Mouse (Mus musculus): ENCODE data around the gene Ctsw. TPM values are rescaled to one million over a fixed set of nuclear protein-coding genes. Genes with fewer than 3 reads are reported as not detected.

Gene Ctsw
- polyA plus RNA-seq, 1 experiment from 2014 or later, result 4.8 TPM

DNA sequence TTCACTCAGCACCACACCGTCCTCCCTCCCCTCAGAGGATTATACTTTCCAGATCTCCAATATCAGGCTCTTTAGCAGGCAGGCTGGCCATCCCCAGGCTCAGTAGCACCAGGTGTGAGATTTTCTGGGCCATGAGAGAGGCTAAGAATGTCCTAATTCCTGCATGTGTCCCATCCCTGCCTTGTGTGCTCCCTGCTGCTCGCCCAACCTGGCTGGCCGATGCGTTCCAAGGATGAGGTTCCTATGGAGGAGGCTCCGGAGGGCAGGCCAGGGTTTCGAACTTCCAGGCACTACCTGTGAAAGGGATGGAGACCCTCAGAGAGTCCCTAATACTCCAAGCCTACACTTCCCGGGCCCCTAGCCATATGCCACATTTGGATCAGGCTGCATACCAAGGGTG, 17.5 kb upstream of the Ctsw start:
- no peak overlapping the region for H3K9ac ChIP-seq (replicated peaks)

DNA sequence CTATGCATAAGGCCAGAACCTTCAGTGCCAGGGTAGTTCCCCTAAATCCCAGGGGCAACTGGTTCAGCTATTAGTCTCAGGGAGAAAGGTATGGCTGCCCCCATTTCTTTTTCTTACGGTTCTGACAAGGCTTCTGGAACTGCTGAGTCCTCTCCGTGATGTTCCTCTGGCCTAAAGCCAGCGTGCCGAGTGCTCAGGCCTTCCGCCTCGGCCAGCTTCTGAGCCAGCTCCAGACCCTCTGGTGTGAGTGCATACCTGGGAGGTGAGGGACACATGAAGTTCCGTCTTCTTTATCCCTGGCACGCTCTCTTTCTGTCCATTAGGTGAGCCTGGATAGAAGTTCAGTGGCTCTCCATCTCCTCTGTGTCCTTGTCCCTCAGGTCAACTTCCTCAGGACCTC, 17.1 kb upstream of the Ctsw start:
- Histone ChIP-seq H3K36me3 (peaks cover 37% of the 10 kb centered on the region), H3K27ac (replicated peaks) (no peak overlapping the region)

More for the DNA sequence above, 17.5 kb upstream of the Ctsw start:
- ATAC-seq (replicated peaks), result no peak
- Histone ChIP-seq H3K36me3 (peaks cover 37% of the 10 kb centered on the region), H3K4me2 (replicated peaks) (no peak overlapping the region), H3K9me3 (no peaks in the 10 kb centered on the region), H3K4me1 (peaks cover 31% of the 10 kb centered on the region), H3K27ac (replicated peaks) (no peak overlapping the region), H3K4me3 (no peak overlapping the region), H3K27me3 (no peaks in the 10 kb centered on the region)
- WGBS, result 96% methylated on average over 7 of the region's 7 CpGs

DNA sequence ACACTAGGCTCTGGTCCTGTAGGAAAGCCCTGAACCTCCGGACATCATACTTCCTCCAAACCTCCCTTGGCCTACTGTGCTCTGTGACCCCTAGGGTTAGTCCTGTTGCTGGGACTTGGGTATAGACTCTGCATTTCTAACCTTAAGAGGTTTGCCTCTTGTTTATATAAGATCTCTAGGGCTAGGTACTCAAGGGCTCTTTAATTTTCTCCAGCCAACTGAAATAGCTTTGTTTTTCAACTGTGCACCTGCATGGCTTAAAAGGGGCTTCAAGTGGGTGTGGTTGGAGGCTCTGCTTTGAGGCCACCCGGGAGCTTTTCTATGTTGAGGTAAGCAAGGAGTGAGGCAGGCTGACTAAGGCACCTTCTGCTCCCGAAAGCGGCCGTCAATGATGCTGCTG, 16.2 kb upstream of the Ctsw start:
- no peak for ATAC-seq (replicated peaks)
- WGBS, result 95% methylated on average over 5 of the region's 5 CpGs
- H3K36me3 ChIP-seq, result peaks cover 37% of the 10 kb centered on the region

More for the DNA sequence above, 17.1 kb upstream of the Ctsw start:
- Histone ChIP-seq H3K4me2 (replicated peaks) (no peak overlapping the region), H3K4me3 (no peak overlapping the region), H3K9ac (replicated peaks) (no peak overlapping the region), H3K9me3 (no peaks in the 10 kb centered on the region), H3K27me3 (no peaks in the 10 kb centered on the region), H3K4me1 (peaks cover 31% of the 10 kb centered on the region)
- WGBS, result 91% methylated on average over 8 of the region's 8 CpGs
- ATAC-seq (replicated peaks), result no peak

DNA sequence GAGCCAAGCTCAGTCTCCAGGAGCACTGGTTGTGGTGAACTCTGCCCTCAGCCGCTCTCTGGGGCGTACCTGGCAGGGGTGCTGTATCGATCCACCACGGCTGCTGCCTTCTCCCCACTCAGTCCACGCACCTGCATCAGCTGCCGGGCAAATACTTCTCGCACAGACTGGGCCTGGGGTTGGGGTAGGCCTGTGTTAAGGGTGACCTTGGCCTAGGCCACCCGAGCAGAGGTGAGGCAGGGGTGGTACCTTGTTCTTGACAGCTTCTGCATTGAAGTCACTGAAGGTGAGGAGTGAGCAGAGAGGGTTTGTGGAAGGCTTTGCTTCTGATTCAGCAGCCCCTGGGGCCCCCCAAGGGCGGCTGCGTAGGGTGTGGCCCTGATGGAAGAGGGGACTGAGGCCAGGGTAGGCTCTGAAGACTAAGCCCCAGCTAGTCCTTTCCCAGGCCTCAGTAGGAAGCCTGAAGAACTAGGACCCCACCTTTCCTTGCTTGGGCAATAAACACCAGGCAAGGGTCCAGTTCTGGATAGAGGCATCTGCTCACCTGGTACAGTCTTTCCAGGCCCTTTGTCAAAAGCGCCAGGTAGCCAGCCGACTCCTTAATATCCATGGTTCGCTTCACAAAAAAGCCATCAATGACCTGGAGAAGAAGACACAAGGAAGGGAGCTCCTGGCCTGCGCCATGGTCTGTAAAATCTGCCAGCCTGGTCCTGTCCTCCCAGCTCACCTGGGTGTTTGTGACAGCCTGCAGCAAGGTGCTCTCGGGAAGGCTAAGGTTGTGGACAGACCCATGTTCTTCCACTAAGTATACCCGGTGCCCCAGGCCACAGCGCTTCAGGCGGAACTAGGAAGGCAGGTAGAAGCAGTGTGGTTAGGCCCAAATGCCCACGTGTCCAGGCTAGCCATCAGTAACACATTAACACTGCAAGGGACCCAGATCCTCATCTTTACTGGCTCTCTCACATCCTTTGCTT, 15.4 kb upstream of the Ctsw start:
- Histone ChIP-seq H3K9ac (replicated peaks) (no peak overlapping the region), H3K4me3 (no peak overlapping the region), H3K36me3 (peaks cover 37% of the 10 kb centered on the region), H3K4me2 (replicated peaks) (no peak overlapping the region), H3K27ac (replicated peaks) (no peak overlapping the region), H3K4me1 (peaks cover 17% of the 10 kb centered on the region), H3K9me3 (no peaks in the 10 kb centered on the region), H3K27me3 (no peaks in the 10 kb centered on the region)
- 95% methylated on average over 19 of the region's 19 CpGs for WGBS
- ATAC-seq (replicated peaks), result no peak

More for the DNA sequence above, 16.2 kb upstream of the Ctsw start:
- Histone ChIP-seq H3K27ac (replicated peaks) (no peak overlapping the region), H3K9me3 (no peaks in the 10 kb centered on the region), H3K27me3 (no peaks in the 10 kb centered on the region), H3K4me2 (replicated peaks) (no peak overlapping the region), H3K4me1 (peaks cover 25% of the 10 kb centered on the region), H3K9ac (replicated peaks) (no peak overlapping the region), H3K4me3 (no peak overlapping the region)

GRCm38 (mm10) chr19:5481398-5481797, 13.1 kb upstream of the Ctsw start:
- peaks cover 37% of the 10 kb centered on the region for H3K36me3 ChIP-seq
- 93% methylated on average over 10 of the region's 10 CpGs for WGBS

DNA sequence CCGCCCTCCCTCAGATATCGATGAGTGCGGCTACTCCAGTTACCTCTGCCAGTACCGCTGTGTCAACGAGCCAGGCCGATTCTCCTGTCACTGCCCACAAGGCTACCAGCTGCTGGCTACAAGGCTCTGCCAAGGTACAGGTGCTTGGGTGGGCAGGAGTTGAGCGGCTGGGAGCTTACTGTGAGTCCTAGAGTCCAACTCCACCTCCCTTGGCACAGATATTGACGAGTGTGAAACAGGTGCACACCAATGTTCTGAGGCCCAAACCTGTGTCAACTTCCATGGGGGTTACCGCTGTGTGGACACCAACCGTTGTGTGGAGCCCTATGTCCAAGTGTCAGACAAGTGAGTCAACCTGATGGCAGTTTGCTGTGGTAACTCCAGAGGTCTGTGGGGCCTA, 11.7 kb upstream of the Ctsw start:
- H3K36me3 ChIP-seq, result peaks cover 32% of the 10 kb centered on the region
- H3K9me3 ChIP-seq, result no peaks in the 10 kb centered on the region
- H3K4me3 ChIP-seq, result no peak overlapping the region
- peaks cover 10% of the 10 kb centered on the region for H3K4me1 ChIP-seq
- no peak overlapping the region for H3K4me2 ChIP-seq (replicated peaks)
- H3K27ac ChIP-seq (replicated peaks), result no peak overlapping the region
- H3K27me3 ChIP-seq, result no peaks in the 10 kb centered on the region
- no peak overlapping the region for H3K9ac ChIP-seq (replicated peaks)
- WGBS, result 90% methylated on average over 10 of the region's 10 CpGs
- no peak for ATAC-seq (replicated peaks)

More at GRCm38 (mm10) chr19:5481398-5481797, 13.1 kb upstream of the Ctsw start:
- ATAC-seq (replicated peaks), result no peak
- no peak overlapping the region for H3K27ac ChIP-seq (replicated peaks)
- H3K9ac ChIP-seq (replicated peaks), result no peak overlapping the region
- H3K27me3 ChIP-seq, result no peaks in the 10 kb centered on the region
- no peaks in the 10 kb centered on the region for H3K4me1 ChIP-seq
- no peak overlapping the region for H3K4me2 ChIP-seq (replicated peaks)
- H3K4me3 ChIP-seq, result no peak overlapping the region
- H3K9me3 ChIP-seq, result no peaks in the 10 kb centered on the region

GRCm38 (mm10) chr19:5477668-5478300, 9.5 kb upstream of the Ctsw start:
- 89% methylated on average over 18 of the region's 18 CpGs for WGBS
- no peaks in the 10 kb centered on the region for H3K9me3 ChIP-seq
- peaks cover 11% of the 10 kb centered on the region for H3K36me3 ChIP-seq
- no peak overlapping the region for H3K9ac ChIP-seq (replicated peaks)
- no peak for ATAC-seq (replicated peaks)
- no peak overlapping the region for H3K4me3 ChIP-seq
- H3K27me3 ChIP-seq, result no peaks in the 10 kb centered on the region
- peaks cover 26% of the 10 kb centered on the region for H3K4me1 ChIP-seq
- H3K27ac ChIP-seq (replicated peaks), result no peak overlapping the region
- H3K4me2 ChIP-seq (replicated peaks), result no peak overlapping the region

DNA sequence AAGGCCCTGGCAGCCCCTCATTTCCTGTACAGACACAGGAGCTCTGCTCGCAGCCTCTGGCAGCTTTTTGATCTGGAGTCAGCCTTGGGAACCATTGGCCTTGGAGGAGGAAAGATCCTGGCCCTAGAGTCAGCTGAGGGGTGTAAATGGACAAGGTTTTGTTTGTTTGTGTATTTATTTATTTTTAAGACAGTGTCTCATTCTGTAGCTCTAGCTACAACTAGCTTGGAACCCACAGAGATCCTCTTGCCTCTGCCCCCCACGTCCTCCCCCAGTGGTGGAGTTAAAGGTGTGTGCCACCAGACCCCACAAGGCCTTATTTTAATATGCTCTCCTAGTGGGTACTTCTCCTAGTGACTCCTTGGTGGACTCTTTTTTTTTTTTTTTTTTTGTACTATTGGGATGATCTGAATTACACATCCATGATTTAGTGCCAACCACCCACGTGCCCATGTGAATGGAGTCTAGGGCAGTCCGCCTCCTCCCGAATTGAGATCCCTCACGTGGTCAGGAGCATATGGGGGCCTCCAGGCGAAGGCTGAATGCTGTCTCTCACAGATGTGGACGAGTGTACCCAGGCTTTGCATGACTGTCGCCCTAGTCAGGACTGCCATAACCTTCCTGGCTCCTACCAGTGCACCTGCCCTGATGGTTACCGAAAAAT, 8.8 kb upstream of the Ctsw start:
- Histone ChIP-seq H3K36me3 (peaks cover 4% of the 10 kb centered on the region; the same call in 1 of the 2 replicates), H3K4me2 (replicated peaks) (no peak overlapping the region), H3K27ac (replicated peaks) (no peak overlapping the region), H3K4me3 (no peak overlapping the region), H3K4me1 (peaks cover 26% of the 10 kb centered on the region), H3K9me3 (no peaks in the 10 kb centered on the region), H3K9ac (replicated peaks) (no peak overlapping the region), H3K27me3 (no peaks in the 10 kb centered on the region)
- 85% methylated on average over 10 of the region's 10 CpGs for WGBS
- ATAC-seq (replicated peaks), result no peak

GRCm38 (mm10) chr19:5475069-5475714, 6.9 kb upstream of the Ctsw start:
- Histone ChIP-seq H3K36me3 (no peaks in the 10 kb centered on the region), H3K4me1 (peaks cover 26% of the 10 kb centered on the region), H3K27me3 (no peaks in the 10 kb centered on the region), H3K4me3 (peak overlapping the region; percentile 63), H3K9ac (replicated peaks) (peak overlapping the region; percentile 67), H3K9me3 (no peaks in the 10 kb centered on the region), H3K4me2 (replicated peaks) (peak overlapping the region; percentile 94), H3K27ac (replicated peaks) (peak overlapping the region; percentile 54)
- peak; percentile 45 for ATAC-seq (replicated peaks)
- WGBS, result 25% methylated on average over 13 of the region's 13 CpGs

GRCm38 (mm10) chr19:5474281-5475068, 6.2 kb upstream of the Ctsw start:
- Histone ChIP-seq H3K4me1 (peaks cover 26% of the 10 kb centered on the region), H3K9ac (replicated peaks) (peak overlapping the region; percentile 67), H3K9me3 (no peaks in the 10 kb centered on the region), H3K27ac (replicated peaks) (peak overlapping the region; percentile 54), H3K36me3 (no peaks in the 10 kb centered on the region), H3K4me2 (replicated peaks) (peak overlapping the region; percentile 94), H3K27me3 (no peaks in the 10 kb centered on the region), H3K4me3 (peak overlapping the region; percentile 63)
- WGBS, result under 1% methylated on average over 67 of the region's 68 CpGs
- peak; percentile 80 for ATAC-seq (replicated peaks)

- peak; percentile 49; the same call in 1 of the 2 replicates for ATAC-seq (replicated peaks)
- H3K9me3 ChIP-seq, result no peaks in the 10 kb centered on the region
- peak within 1 kb of the TSS; percentile 63 for H3K4me3 ChIP-seq
- WGBS, result 1% methylated on average over 22 of the region's 22 CpGs
- no peaks in the 10 kb centered on the region for H3K36me3 ChIP-seq
- peaks cover 26% of the 10 kb centered on the region for H3K4me1 ChIP-seq
- H3K9ac ChIP-seq (replicated peaks), result peak within 1 kb of the TSS; percentile 67
- H3K4me2 ChIP-seq (replicated peaks), result peak within 1 kb of the TSS; percentile 94
- no peaks in the 10 kb centered on the region for H3K27me3 ChIP-seq
- peak within 1 kb of the TSS; percentile 54 for H3K27ac ChIP-seq (replicated peaks)
Measured at GRCm38 (mm10) chr19:5473720-5474119, 5.4 kb upstream of the Ctsw start, which contains the start of gene Efemp2. Efemp2 (plus strand) TSS chr19:5473954.

Data from forebrain, embryonic 15.5 days (tissue).